Mouse (Mus musculus) brown adipose tissue, adult 24 weeks (tissue): ENCODE data around the gene 5730455P16Rik. TPM values are rescaled to one million over a fixed set of nuclear protein-coding genes. Genes with fewer than 3 reads are reported as not detected.

ENCODE experiments used
- H3K27ac ChIP-seq: fragments of 200-500 bp; replicated peaks from 2 replicates; pipeline ENCODE4 v1.5.1; 2012; ENCODE audit warnings: low read depth, mild to moderate bottlenecking, low read length
- H3K4me1 ChIP-seq: fragments of 200-500 bp; 2 replicates; pipeline ENCODE4 v1.6.1; 2012; ENCODE audit warnings: low read length, mixed read lengths; ENCODE audit not compliant: control insufficient read depth, insufficient read depth, insufficient read length
- H3K4me3 ChIP-seq: fragments of 200-500 bp; 2 replicates; pipeline ENCODE4 v1.5.1; 2012; ENCODE audit warnings: low read depth, mild to moderate bottlenecking, low read length, moderate library complexity; ENCODE audit not compliant: insufficient read depth
- polyA plus RNA-seq: library from polyadenylated mRNA; stranded (reverse); fragments of >200 nt; gene quantifications from 2 replicates; pipeline ENCODE4 v1.2.4, GENCODE M21; 2012; ENCODE audit not compliant: missing spikeins, insufficient read depth, insufficient read length

5730455P16Rik gene
- polyA plus RNA-seq, 1 experiment: 19.7 TPM

- H3K4me1 ChIP-seq: no peaks in the 10 kb centered on the region
- no peak overlapping the region for H3K4me3 ChIP-seq
- H3K27ac ChIP-seq: no peak overlapping the region
Observed at GRCm38 (mm10) chr11:80332709-80333400, 45.0 kb downstream of the 5730455P16Rik start.

DNA sequence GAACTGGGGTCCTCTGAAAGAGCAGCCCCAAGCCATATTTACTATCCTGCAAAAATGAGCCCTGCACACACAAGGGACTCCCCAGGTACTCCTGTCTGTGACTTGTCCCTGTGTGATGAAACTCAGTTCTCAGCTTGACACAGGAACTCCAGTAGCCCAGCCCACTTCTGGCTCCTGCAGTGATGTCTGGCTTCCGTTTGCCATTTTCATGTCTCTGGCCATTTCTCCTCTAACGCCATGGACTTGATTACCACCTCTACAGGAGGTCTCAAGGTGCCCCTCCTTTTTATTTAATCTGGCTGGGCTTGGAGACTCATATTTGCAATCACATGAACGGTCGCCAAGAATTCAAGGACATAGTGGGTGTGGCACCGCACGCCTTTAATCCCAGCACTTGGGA is 53.2 kb downstream of the 5730455P16Rik start:
- no peak overlapping the region for H3K4me3 ChIP-seq

DNA sequence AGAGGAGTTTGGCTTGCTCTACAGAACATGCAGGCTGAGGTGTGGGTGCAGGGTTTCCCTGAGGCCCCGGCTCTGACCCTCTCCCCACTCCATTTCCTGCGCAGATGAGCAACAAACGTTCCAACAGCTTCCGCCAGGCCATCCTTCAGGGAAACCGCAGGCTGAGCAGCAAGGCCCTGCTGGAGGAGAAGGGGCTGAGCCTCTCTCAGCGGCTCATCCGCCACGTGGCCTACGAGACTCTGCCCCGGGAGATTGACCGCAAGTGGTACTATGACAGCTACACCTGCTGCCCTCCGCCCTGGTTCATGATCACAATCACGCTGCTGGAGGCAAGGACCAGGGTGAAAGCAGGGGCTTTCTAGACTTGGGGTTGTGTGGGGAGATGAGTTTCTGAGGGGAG is 54.6 kb downstream of the 5730455P16Rik start:
- H3K27ac ChIP-seq: no peak overlapping the region
- H3K4me3 ChIP-seq: no peak overlapping the region
- H3K4me1 ChIP-seq: 0 out of 2 replicates have a peak, but pooled peaks cover 2% of the 10 kb centered on the region

More for the DNA sequence above, 53.2 kb downstream of the 5730455P16Rik start:
- Histone ChIP-seq H3K4me1 (0 out of 2 replicates have a peak, but pooled peaks cover 2% of the 10 kb centered on the region), H3K27ac (no peak overlapping the region)

DNA sequence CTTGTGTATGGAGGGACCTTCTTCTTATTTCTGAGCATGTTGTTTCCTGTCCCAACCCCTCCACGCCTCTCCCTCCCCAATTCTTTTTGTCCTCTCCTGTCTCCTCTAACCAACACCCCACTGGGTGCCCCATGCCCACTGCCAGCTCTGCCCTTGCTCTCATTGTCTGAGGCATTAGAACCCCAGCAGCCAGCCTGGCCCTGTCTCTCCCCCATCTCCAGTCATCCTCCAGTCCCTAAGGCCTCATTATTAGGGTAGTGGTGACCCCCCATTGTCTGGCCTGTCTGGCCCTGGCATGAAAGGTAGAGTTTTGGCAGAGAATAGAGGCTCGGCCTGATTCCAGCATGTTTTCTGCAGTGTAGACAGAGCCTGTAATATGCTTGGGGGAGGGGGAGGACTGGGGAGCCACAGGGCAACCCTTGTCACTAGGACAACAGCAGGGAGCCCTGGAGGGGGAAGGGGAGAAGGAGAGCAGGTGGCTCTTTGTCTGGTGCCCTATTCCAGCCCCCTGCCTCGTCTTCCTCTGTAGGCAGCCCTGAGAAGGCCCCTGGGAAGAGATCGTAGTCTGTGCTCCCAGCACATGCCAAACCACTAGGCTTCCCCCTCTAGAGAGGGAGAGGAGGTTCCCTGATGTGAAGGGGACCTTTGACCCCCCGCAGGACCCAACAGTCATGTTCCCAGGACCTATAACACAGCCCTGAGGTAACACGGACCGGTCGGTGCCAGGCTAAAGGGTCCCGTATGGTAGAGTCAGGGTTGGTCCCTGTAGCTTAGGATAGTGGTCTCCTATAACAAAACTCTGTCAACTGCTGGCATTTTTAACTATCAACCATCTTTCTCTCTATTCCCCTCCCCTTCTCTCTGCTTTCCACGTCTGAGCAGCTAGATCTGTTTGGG is 61.8 kb downstream of the 5730455P16Rik start:
- H3K4me3 ChIP-seq: no peak overlapping the region
- H3K27ac ChIP-seq: no peak overlapping the region
- no peaks in the 10 kb centered on the region for H3K4me1 ChIP-seq

GRCm38 (mm10) chr11:80313944-80314343 is 63.9 kb downstream of the 5730455P16Rik start:
- no peak overlapping the region for H3K27ac ChIP-seq
- no peak overlapping the region for H3K4me3 ChIP-seq
- H3K4me1 ChIP-seq: no peaks in the 10 kb centered on the region

- H3K4me3 ChIP-seq: no peak overlapping the region
- no peaks in the 10 kb centered on the region for H3K4me1 ChIP-seq
- no peak overlapping the region for H3K27ac ChIP-seq
Observed at GRCm38 (mm10) chr11:80313462-80313861, 64.4 kb downstream of the 5730455P16Rik start.

- H3K27ac ChIP-seq: no peak overlapping the region
- no peaks in the 10 kb centered on the region for H3K4me1 ChIP-seq
- no peak overlapping the region for H3K4me3 ChIP-seq
Observed at GRCm38 (mm10) chr11:80312565-80312964, 65.3 kb downstream of the 5730455P16Rik start.

GRCm38 (mm10) chr11:80312049-80312448 is 65.8 kb downstream of the 5730455P16Rik start:
- H3K27ac ChIP-seq: no peak overlapping the region
- H3K4me1 ChIP-seq: no peaks in the 10 kb centered on the region
- H3K4me3 ChIP-seq: no peak overlapping the region

GRCm38 (mm10) chr11:80311271-80311670 is 66.6 kb downstream of the 5730455P16Rik start:
- H3K4me3 ChIP-seq: no peak overlapping the region
- no peaks in the 10 kb centered on the region for H3K4me1 ChIP-seq
- H3K27ac ChIP-seq: no peak overlapping the region

Other genes starting within 250 kb of the 5730455P16Rik start
- 35.2 and 39.9 TPM in 2 replicates for gene Tefm, start 235.9 kb downstream of the 5730455P16Rik start, polyA plus RNA-seq
- gene Adap2, start 223.9 kb downstream of the 5730455P16Rik start, polyA plus RNA-seq: 2.9 and 5.8 TPM in 2 replicates
- gene Rnf135, start 194.2 kb downstream of the 5730455P16Rik start, polyA plus RNA-seq: 4.2 and 4.3 TPM in 2 replicates
- gene Rhot1, start 169.0 kb downstream of the 5730455P16Rik start, polyA plus RNA-seq: 40.7 and 54.8 TPM in 2 replicates
- gene Rhbdl3, start 77.1 kb downstream of the 5730455P16Rik start, polyA plus RNA-seq: 0.28 and 1.5 TPM in 2 replicates
- 52.9 and 109 TPM in 2 replicates for gene Zfp207, start 5.2 kb upstream of the 5730455P16Rik start, polyA plus RNA-seq
- 103 and 110 TPM in 2 replicates for gene Psmd11, start 50.6 kb upstream of the 5730455P16Rik start, polyA plus RNA-seq
- gene Cdk5r1, start 99.0 kb upstream of the 5730455P16Rik start, polyA plus RNA-seq: not detected in 2 replicates